Mouse (Mus musculus) brain, adult 2 months (tissue): ENCODE measurements at regions not wholly inside any gene's neighbourhood (a gene's known extent, or its start where the extent isn't known, plus 50 kb on each side); places are given as distances from the start of the nearest gene placed in this dataset.

Experiments
- DNase-seq: peaks from one replicate; pipeline ENCODE4 v3.0.0; 2011; ENCODE audit warnings: low read depth, low spot score

GRCm38 (mm10) chr8:62425988-62426387 is 303.0 kb upstream of the Anxa10 start:
- DNase-seq: peak; percentile 3

- no peak for DNase-seq
Observed at GRCm38 (mm10) chr8:62417549-62417948, 294.6 kb upstream of the Anxa10 start.
